Mouse (Mus musculus) stomach, postnatal 0 days (tissue): ENCODE results near the gene Shank3. TPM values are rescaled to one million over a fixed set of nuclear protein-coding genes. Genes with fewer than 3 reads are reported as not detected.

Experiments
- ATAC-seq: fragments of 200-750 bp; cut with Nextera tagmentation; 2 replicates; pipeline ENCODE4 v1.8.0; 2017; ENCODE audit not compliant: low FRiP score, low TSS enrichment
- DNase-seq: peaks from one replicate; pipeline ENCODE4 v3.0.0-alpha.2; 2016; ENCODE audit warnings: low spot score
- H3K27ac ChIP-seq: fragments of 300-500 bp; sonication (generic); replicated peaks from 2 replicates; pipeline ENCODE4 v1.5.1; 2014; ENCODE audit warnings: mild to moderate bottlenecking, control low read depth
- H3K27me3 ChIP-seq: fragments of 300-500 bp; sonication (generic); 2 replicates; pipeline ENCODE4 v1.6.1; 2014; ENCODE audit warnings: low read length; ENCODE audit not compliant: control insufficient read depth, insufficient read depth
- H3K36me3 ChIP-seq: fragments of 300-500 bp; sonication (generic); 2 replicates; pipeline ENCODE4 v1.6.1; 2014; ENCODE audit warnings: low read length, mixed read lengths; ENCODE audit not compliant: control insufficient read depth, insufficient read depth
- H3K4me1 ChIP-seq: fragments of 300-500 bp; sonication (generic); replicated peaks from 2 replicates; pipeline ENCODE4 v1.6.1; 2014; ENCODE audit warnings: antibody characterized with exemption; ENCODE audit not compliant: control insufficient read depth, insufficient read depth
- H3K4me2 ChIP-seq: fragments of 300-500 bp; sonication (generic); replicated peaks from 2 replicates; pipeline ENCODE4 v1.6.1; 2014; ENCODE audit warnings: low read depth, mild to moderate bottlenecking, control low read depth, moderate library complexity
- H3K4me3 ChIP-seq: fragments of 300-500 bp; sonication (generic); 2 replicates; pipeline ENCODE4 v1.5.1; 2014; ENCODE audit warnings: low read depth, low read length, control low read depth
- H3K9ac ChIP-seq: fragments of 300-500 bp; sonication (generic); 2 replicates; pipeline ENCODE4 v1.6.1; 2014; ENCODE audit warnings: mild to moderate bottlenecking, low read length, control low read depth, mixed read lengths
- H3K9me3 ChIP-seq: fragments of 300-500 bp; sonication (generic); 2 replicates; pipeline ENCODE4 v1.6.1; 2016; ENCODE audit warnings: low read length; ENCODE audit not compliant: control insufficient read depth
- CTCF ChIP-seq: IDR thresholded peaks from 2 replicates; pipeline ENCODE4 v1.5.1; 2016; ENCODE audit warnings: antibody characterized with exemption, low read depth, mild to moderate bottlenecking, moderate library complexity
- EP300 ChIP-seq: optimal IDR thresholded peaks from 2 replicates; pipeline ENCODE3; 2016; ENCODE audit warnings: antibody characterized with exemption
- WGBS: fragments of 180-500 bp; shearing (Covaris S2); extraction: QIAGEN DNeasy Blood & Tissue Kit; methylation state at CpG from one replicate; pipeline ENCODE4 v1.1.7; 2014; 5-methylcytosine and 5-hydroxymethylcytosine counted together
- polyA plus RNA-seq: library from polyadenylated mRNA; unstranded; fragments of >200 nt; fragmentation: Nextera tagmentation; extraction: Ambion mirVana; gene quantifications from 2 replicates; pipeline ENCODE4 v1.2.1, GENCODE M21; 2015

Shank3 gene
- 0.35 and 0.40 TPM in 2 replicates for polyA plus RNA-seq

GRCm38 (mm10) chr15:89498961-89499688, at the start of gene Shank3:
Gene Shank3, plus strand, starts transcription at chr15:89499623.
- DNase-seq (no peak), ATAC-seq (peak; percentile 14; the same call in 1 of the 2 replicates)
- peak within 1 kb of the TSS; percentile 63 for H3K27ac ChIP-seq

GRCm38 (mm10) chr15:89452906-89453864, 46.2 kb upstream of the Shank3 start:
- Histone ChIP-seq H3K27me3 (no peaks in the 10 kb centered on the region), H3K9ac (no peak overlapping the region), H3K9me3 (no peaks in the 10 kb centered on the region), H3K4me1 (0 out of 2 replicates have a peak, but pooled peaks cover 3% of the 10 kb centered on the region), H3K4me3 (peak overlapping the region; percentile 33; the same call in 1 of the 2 replicates), H3K36me3 (no peaks in the 10 kb centered on the region), H3K4me2 (peak overlapping the region; percentile 55; the same call in 1 of the 2 replicates), H3K27ac (no peak overlapping the region)
- ATAC-seq, result peak; percentile 62
- no peak for TF ChIP-seq EP300
- 0 out of 2 replicates have a peak, but pooled peaks have one; percentile 9 for TF ChIP-seq CTCF
- 6% methylated on average over 22 of the region's 24 CpGs for WGBS
- DNase-seq, result peak; percentile 82

More at GRCm38 (mm10) chr15:89498961-89499688, at the start of gene Shank3:
- Histone ChIP-seq H3K4me1 (no peaks in the 10 kb centered on the region), H3K36me3 (no peaks in the 10 kb centered on the region), H3K4me3 (peak within 1 kb of the TSS; percentile 67), H3K9ac (peak within 1 kb of the TSS; percentile 60), H3K9me3 (no peaks in the 10 kb centered on the region), H3K4me2 (peak within 1 kb of the TSS; percentile 94), H3K27me3 (no peaks in the 10 kb centered on the region; the same call in 1 of the 2 replicates)
- TF ChIP-seq CTCF (no peak), EP300 (no peak)
- WGBS, result 0% methylated on average over 42 of the region's 72 CpGs

GRCm38 (mm10) chr15:89453865-89454478, 45.5 kb upstream of the Shank3 start, which contains the start of gene Mapk8ip2:
Gene Mapk8ip2, plus strand, starts transcription at chr15:89453913.
- Histone ChIP-seq H3K4me1 (0 out of 2 replicates have a peak, but pooled peaks cover 3% of the 10 kb centered on the region), H3K9ac (no peak within 1 kb of the TSS), H3K9me3 (no peaks in the 10 kb centered on the region), H3K4me3 (peak within 1 kb of the TSS; percentile 33), H3K4me2 (peak within 1 kb of the TSS; percentile 55), H3K27ac (no peak within 1 kb of the TSS), H3K27me3 (no peaks in the 10 kb centered on the region), H3K36me3 (no peaks in the 10 kb centered on the region)
- no peak for DNase-seq
- TF ChIP-seq EP300 (no peak), CTCF (no peak)
- 0 out of 2 replicates have a peak, but pooled peaks have one; percentile 12 for ATAC-seq
- WGBS, result 1% methylated on average over 47 of the region's 53 CpGs

- no peak overlapping the region for H3K9ac ChIP-seq
- H3K27ac ChIP-seq, result no peak overlapping the region
- 26% methylated on average over 6 of the region's 6 CpGs for WGBS
- no peak overlapping the region for H3K4me3 ChIP-seq
- DNase-seq (no peak), ATAC-seq (0 out of 2 replicates have a peak, but pooled peaks have one; percentile 22)
- H3K36me3 ChIP-seq, result no peaks in the 10 kb centered on the region
- TF ChIP-seq EP300, result no peak
- TF ChIP-seq CTCF, result no peak
- no peaks in the 10 kb centered on the region for H3K9me3 ChIP-seq
- peak overlapping the region; percentile 55; the same call in 1 of the 2 replicates for H3K4me2 ChIP-seq
- H3K4me1 ChIP-seq, result 0 out of 2 replicates have a peak, but pooled peaks cover 3% of the 10 kb centered on the region
- H3K27me3 ChIP-seq, result no peaks in the 10 kb centered on the region
Observed at GRCm38 (mm10) chr15:89454857-89455256, 44.6 kb upstream of the Shank3 start.

- Histone ChIP-seq H3K9ac (no peak overlapping the region), H3K36me3 (no peaks in the 10 kb centered on the region)
- 67% methylated on average over 6 of the region's 6 CpGs for WGBS
Observed at GRCm38 (mm10) chr15:89455642-89456041, 43.8 kb upstream of the Shank3 start.

More at GRCm38 (mm10) chr15:89455642-89456041, 43.8 kb upstream of the Shank3 start:
- ATAC-seq, result no peak
- Histone ChIP-seq H3K9me3 (no peaks in the 10 kb centered on the region), H3K27ac (no peak overlapping the region), H3K4me3 (no peak overlapping the region), H3K27me3 (no peaks in the 10 kb centered on the region), H3K4me2 (no peak overlapping the region), H3K4me1 (0 out of 2 replicates have a peak, but pooled peaks cover 3% of the 10 kb centered on the region)
- DNase-seq, result no peak
- TF ChIP-seq EP300 (no peak), CTCF (no peak)
